Mouse (Mus musculus) hindbrain, embryonic 10.5 days (tissue): Measurements from ENCODE around the gene Mmp28. TPM values are rescaled to one million over a fixed set of nuclear protein-coding genes. Genes with fewer than 3 reads are reported as not detected.

Experiments
- DNase-seq: peaks from one replicate; pipeline ENCODE4 v3.0.0-alpha.2; 2017; ENCODE audit warnings: low spot score
- H3K27ac ChIP-seq: fragments of 300-500 bp; sonication (generic); 2 replicates; pipeline ENCODE4 v1.5.1; 2016; ENCODE audit warnings: mild to moderate bottlenecking, moderate library complexity
- H3K27me3 ChIP-seq: fragments of 300-500 bp; sonication (generic); 2 replicates; pipeline ENCODE4 v1.6.1; 2016; ENCODE audit warnings: mild to moderate bottlenecking; ENCODE audit not compliant: poor library complexity, insufficient read depth, severe bottlenecking
- H3K36me3 ChIP-seq: fragments of 300-500 bp; sonication (generic); 2 replicates; pipeline ENCODE4 v1.6.1; 2016; ENCODE audit warnings: mild to moderate bottlenecking, moderate library complexity
- H3K4me1 ChIP-seq: fragments of 300-500 bp; sonication (generic); replicated peaks from 2 replicates; pipeline ENCODE4 v1.6.1; 2016; ENCODE audit warnings: mild to moderate bottlenecking
- H3K4me3 ChIP-seq: fragments of 300-500 bp; sonication (generic); 2 replicates; pipeline ENCODE4 v1.5.1; 2016; ENCODE audit warnings: mild to moderate bottlenecking, moderate library complexity
- H3K9me3 ChIP-seq: fragments of 300-500 bp; sonication (generic); 2 replicates; pipeline ENCODE4 v1.6.1; 2016; ENCODE audit warnings: mild to moderate bottlenecking, moderate library complexity
- WGBS: fragments of 180-500 bp; shearing (Covaris S2); methylation state at CpG from one replicate; pipeline ENCODE4 v1.1.7; 2016; 5-methylcytosine and 5-hydroxymethylcytosine counted together
- polyA plus RNA-seq: library from polyadenylated mRNA; unstranded; fragments of >200 nt; fragmentation: Nextera tagmentation; extraction: Ambion mirVana; gene quantifications from 2 replicates; pipeline ENCODE4 v1.2.1, GENCODE M21; 2016

Mmp28 gene
- polyA plus RNA-seq, 1 experiment from 2014 or later: 1.3 TPM

DNA sequence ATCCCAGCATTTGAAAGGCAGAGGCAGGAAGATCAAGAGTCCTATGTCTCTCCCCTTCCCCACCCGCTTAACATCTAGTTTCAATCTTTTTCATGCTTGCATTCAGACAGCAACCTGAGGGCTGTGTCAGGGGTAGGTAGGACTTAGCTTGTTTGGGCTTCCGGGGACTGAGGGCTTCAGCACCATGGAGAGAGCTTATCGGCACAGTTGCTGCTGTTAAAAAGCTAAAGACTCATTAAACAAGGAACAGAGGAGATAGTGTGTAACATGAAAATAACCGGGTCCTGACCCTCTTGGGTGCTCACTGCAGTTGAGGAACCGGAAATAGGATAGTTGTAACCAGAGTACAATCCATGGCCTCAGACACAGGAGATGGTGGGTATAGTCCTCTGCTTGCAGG, 45.8 kb downstream of the Mmp28 start:
- peaks cover 13% of the 10 kb centered on the region for H3K4me1 ChIP-seq
- H3K4me3 ChIP-seq: no peak overlapping the region
- no peaks in the 10 kb centered on the region for H3K36me3 ChIP-seq
- H3K27me3 ChIP-seq: peaks cover 71% of the 10 kb centered on the region
- 16% methylated on average over 5 of the region's 5 CpGs for WGBS
- DNase-seq: peak; percentile 69
- no peak overlapping the region for H3K27ac ChIP-seq
- H3K9me3 ChIP-seq: no peaks in the 10 kb centered on the region

DNA sequence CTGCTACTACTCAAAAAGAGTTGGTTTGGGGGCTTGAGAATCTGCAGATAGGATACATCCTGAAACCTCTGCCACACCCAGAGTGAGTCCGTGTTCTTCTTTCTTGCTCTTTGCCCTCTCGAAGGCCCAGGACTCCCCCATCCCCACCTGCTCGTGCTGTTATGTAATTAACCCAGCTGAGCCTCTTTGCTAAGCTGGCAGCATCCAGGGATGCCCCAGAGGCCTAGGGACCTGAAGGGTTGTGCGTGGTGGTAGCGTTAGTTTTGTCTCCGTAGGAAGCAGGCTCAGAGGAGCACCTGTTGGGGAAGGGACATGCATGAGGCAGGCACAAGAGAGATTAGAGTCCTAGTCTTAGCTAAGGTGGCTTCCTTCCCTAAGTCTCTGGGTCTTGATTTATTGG, 52.4 kb downstream of the Mmp28 start:
- Histone ChIP-seq H3K36me3 (no peaks in the 10 kb centered on the region), H3K27ac (no peak overlapping the region), H3K9me3 (no peaks in the 10 kb centered on the region), H3K4me1 (peaks cover 28% of the 10 kb centered on the region), H3K4me3 (peak overlapping the region; percentile 85), H3K27me3 (peaks cover 23% of the 10 kb centered on the region)
- 29% methylated on average over 6 of the region's 6 CpGs for WGBS
- no peak for DNase-seq

DNA sequence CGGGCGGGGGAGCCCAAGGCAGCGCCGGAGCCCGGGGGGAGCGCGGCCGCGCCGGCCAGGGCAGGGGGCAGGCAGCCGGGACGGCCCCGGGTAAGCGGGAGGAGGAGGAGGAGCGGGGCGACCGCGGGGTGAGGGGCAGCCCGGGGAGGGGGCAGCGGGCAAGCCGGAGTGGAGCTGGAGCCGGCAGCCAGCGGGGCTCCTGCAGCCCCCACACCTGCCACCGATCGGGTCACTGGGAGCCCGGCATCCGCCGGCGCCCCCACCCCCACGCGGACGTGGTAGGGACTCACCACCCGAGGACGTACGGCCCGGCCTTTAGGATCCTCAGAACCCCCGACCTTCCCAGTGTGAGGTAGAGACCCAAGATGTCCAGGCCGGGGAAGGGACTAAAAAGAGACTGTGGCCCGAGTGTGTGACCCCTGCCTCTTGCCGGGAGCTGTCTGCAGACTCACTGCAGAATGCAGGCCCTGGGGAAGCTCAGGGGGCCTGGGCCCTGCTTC, 53.0 kb downstream of the Mmp28 start:
- WGBS: under 1% methylated on average over 39 of the region's 40 CpGs
- Histone ChIP-seq H3K4me1 (peaks cover 28% of the 10 kb centered on the region), H3K27me3 (peaks cover 23% of the 10 kb centered on the region), H3K27ac (peak overlapping the region; percentile 93), H3K4me3 (peak overlapping the region; percentile 85), H3K36me3 (no peaks in the 10 kb centered on the region), H3K9me3 (no peaks in the 10 kb centered on the region)
- DNase-seq: peak; percentile 35

DNA sequence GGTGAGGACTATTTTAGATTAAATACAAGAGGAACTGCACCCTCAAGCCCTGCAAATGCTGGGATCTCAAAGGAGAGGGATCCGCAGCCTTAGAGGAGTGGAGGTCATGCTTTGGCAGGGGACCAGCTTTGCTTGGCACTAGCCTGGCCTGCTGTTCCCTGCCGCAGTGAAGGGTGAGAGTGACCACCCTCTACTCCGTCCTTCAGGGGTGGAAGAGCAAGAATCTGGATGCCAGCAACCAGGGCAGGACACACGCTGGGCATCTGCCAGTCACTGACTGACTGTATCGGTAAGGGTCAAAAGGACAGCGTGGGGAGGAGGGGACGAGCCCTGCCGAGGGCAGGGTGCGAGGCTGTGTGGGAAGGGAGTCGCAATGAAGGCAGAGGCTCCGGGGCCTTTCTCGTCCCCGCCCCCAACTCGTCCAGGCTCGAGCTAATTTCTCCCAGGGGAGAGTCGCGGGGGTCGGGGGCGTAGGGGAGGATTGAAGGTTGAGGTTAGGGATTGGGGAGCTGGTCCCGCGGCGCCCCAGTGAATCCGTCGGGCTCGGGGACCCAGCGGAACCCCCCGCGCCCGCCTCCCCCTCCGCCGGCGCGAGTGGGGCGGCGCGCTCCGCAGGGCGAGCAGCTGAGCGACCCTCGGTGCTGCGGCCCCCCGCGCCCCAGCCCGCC, 53.6 kb downstream of the Mmp28 start, which contains the start of gene Rasl10b:
TSS of gene Rasl10b (plus strand) at position 51 of the 668 bp plus-strand sequence.
- Histone ChIP-seq H3K36me3 (peaks cover 6% of the 10 kb centered on the region), H3K9me3 (no peaks in the 10 kb centered on the region), H3K4me1 (peaks cover 28% of the 10 kb centered on the region), H3K27me3 (peaks cover 23% of the 10 kb centered on the region), H3K27ac (peak within 1 kb of the TSS; percentile 93), H3K4me3 (peak within 1 kb of the TSS; percentile 85)
- WGBS: 1% methylated on average over 41 of the region's 44 CpGs
- DNase-seq: peak; percentile 60

DNA sequence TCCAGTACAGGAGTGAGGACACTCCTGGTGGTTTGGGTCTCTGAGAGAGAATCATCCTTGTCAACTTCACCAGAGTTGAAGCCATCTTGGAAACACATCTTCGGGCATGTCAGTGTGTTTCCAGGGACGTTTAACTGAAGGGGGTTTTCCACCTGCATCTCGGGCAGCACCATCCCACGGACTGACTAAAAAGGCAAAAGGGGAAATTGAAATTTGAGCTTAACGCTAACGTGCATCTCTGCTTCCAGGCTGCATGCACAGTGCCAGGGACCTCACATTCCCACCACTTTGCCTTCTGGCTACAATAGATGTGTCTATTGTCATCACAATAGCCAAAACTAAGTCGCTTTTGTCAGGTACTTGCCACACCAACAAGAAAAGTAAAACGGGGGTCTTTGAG, 54.6 kb downstream of the Mmp28 start:
- no peak for DNase-seq
- WGBS: 36% methylated on average over 8 of the region's 8 CpGs

DNA sequence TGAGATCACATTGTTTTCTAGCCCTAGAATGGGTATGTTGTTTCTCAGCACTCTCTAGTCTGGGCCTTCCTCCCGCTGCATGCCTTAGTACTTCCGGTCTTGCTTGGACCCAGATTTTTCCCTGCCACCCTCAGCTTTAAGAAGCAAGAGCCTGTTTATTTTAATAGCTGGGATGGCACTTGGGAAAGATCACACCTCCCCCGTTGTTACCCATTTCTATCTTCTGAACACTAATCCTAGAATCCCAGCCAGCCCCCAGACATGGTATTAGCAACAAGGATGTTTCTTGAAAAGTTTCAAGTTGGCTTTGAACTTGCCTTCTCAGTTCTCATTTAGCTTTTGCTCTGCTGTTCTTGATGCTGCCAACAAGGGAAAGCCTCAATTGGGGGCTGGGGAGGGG, 56.5 kb downstream of the Mmp28 start:
- Histone ChIP-seq H3K36me3 (peaks cover 32% of the 10 kb centered on the region), H3K4me3 (no peak overlapping the region), H3K4me1 (peaks cover 24% of the 10 kb centered on the region), H3K9me3 (no peaks in the 10 kb centered on the region), H3K27me3 (peaks cover 7% of the 10 kb centered on the region; the same call in 1 of the 2 replicates), H3K27ac (no peak overlapping the region)
- DNase-seq: no peak
- WGBS: 70% methylated on average over 3 of the region's 3 CpGs

More for the DNA sequence above, 54.6 kb downstream of the Mmp28 start:
- H3K4me1 ChIP-seq: peaks cover 28% of the 10 kb centered on the region
- peaks cover 21% of the 10 kb centered on the region for H3K27me3 ChIP-seq
- H3K9me3 ChIP-seq: no peaks in the 10 kb centered on the region
- H3K4me3 ChIP-seq: no peak overlapping the region
- H3K27ac ChIP-seq: no peak overlapping the region
- peaks cover 15% of the 10 kb centered on the region for H3K36me3 ChIP-seq

DNA sequence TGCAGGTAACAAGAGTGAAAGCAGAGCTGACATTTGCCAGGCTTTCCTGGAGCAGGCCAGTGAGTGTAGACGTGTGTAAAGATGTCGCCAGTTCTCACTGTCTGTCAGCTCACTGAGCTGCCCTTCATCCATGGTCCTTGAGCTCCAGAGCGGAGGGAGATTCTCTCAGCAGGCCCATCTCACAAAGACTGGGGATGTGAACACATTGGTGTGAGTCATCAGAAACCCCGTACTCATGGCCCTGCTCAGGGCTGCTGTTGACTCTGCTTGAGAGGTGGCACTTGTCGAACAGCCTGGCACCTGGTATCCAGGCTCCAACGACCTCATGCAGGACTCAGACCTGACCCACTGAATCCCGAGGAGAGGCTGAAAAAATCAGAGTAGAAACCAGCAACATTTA, 59.1 kb downstream of the Mmp28 start:
- H3K4me1 ChIP-seq: peaks cover 4% of the 10 kb centered on the region
- 85% methylated on average over 7 of the region's 7 CpGs for WGBS

DNA sequence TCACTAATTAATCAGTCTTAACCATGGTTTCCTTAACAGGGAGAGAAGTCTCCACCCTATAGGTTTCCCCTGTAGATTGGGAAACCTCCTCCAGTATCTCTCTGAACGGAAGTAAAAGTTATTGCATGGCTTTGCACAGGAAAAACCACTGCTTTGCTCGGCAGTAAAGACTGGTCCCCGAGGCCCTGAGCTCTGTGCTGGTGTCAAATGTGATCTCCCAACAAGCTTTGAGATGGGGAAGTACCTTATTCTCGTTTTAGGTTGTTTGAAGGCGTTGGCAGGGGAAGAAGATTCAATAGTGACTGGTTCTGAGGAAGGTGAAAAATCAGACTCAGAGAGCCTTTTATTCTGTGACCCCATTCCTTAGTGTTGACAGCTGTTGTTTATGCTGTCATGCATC, 64.1 kb downstream of the Mmp28 start:
- Histone ChIP-seq H3K27ac (no peak overlapping the region), H3K4me3 (no peak overlapping the region), H3K9me3 (no peaks in the 10 kb centered on the region), H3K36me3 (peaks cover 75% of the 10 kb centered on the region), H3K27me3 (no peaks in the 10 kb centered on the region), H3K4me1 (peaks cover 18% of the 10 kb centered on the region)
- WGBS: 80% methylated on average over 5 of the region's 5 CpGs
- no peak for DNase-seq

More for the DNA sequence above, 59.1 kb downstream of the Mmp28 start:
- Histone ChIP-seq H3K36me3 (peaks cover 54% of the 10 kb centered on the region), H3K27me3 (no peaks in the 10 kb centered on the region), H3K4me3 (no peak overlapping the region), H3K9me3 (no peaks in the 10 kb centered on the region), H3K27ac (no peak overlapping the region)
- no peak for DNase-seq

DNA sequence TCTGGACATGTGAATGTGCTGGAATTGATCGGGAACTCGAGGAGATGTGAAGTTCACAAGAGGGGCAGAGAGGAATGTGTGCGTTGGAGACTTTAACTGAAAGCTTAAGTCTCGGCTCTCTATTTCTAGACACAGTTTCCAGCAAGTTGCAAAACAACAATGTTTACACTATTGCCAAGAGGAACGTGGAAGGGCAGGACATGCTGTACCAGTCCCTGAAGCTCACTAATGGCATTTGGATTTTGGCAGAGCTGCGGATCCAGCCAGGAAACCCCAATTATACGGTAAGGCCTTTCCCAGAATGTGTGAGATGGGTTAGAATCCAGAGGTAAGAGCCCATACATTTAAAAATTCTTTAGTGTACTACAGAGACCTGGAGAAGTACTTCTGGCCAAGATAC, 65.2 kb downstream of the Mmp28 start:
- DNase-seq: no peak
- Histone ChIP-seq H3K4me1 (peaks cover 18% of the 10 kb centered on the region), H3K27me3 (no peaks in the 10 kb centered on the region), H3K9me3 (no peaks in the 10 kb centered on the region), H3K27ac (no peak overlapping the region), H3K36me3 (peaks cover 75% of the 10 kb centered on the region), H3K4me3 (no peak overlapping the region)
- 89% methylated on average over 7 of the region's 7 CpGs for WGBS

DNA sequence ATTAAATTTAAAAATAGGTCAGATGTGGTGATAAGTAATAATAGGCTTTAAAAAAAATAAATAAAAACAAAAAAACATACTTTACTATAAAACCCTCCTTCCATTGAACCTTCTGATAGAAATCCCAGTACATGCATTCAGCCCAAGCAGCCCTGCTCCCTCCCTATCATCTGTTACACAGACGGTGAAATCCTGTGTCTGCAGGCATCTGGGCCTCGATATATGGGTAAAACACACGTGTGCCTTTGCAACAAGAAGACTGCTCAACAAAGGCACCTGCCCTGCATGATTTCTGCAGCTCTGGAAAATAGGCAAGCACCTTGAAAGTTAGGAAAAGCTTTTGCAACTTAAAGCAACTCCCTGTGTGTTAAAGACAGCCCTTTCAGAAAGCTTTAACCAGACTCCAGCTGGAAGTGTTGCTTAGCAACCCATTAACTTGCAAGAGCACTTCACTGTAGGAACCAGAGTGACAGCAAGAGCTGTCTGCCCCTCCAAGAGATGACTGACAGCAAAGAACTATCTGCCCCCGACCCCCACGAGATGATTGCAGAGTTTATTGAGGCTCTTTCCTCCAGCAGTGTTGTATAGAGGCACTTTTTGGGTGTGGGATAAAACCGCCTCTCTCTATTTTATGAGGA, 68.0 kb downstream of the Mmp28 start:
- H3K27me3 ChIP-seq: no peaks in the 10 kb centered on the region
- H3K4me3 ChIP-seq: no peak overlapping the region
- DNase-seq: peak; percentile 35
- H3K36me3 ChIP-seq: peaks cover 80% of the 10 kb centered on the region
- H3K4me1 ChIP-seq: peaks cover 18% of the 10 kb centered on the region
- no peak overlapping the region for H3K27ac ChIP-seq
- no peaks in the 10 kb centered on the region for H3K9me3 ChIP-seq
- WGBS: 30% methylated on average over 6 of the region's 6 CpGs

DNA sequence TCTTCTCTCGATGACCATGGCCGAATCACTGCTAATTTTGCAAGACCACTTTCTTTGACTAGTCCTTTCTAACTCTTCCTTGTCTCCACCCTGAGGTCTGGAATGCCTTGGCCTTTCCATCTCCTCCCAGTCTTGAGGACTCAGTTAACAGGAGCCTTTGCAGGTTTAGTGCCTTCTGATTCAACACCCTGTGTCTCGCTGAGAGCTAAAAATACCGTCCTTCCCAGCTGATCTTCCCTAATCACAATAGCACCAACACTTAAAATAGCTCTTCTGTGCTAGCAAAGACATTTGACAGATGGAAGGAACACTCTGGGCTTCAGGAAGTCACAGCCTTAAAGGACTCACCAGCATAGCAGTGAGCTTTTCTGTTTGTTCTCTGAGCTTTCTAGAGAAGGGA, 69.8 kb downstream of the Mmp28 start:
- no peak for DNase-seq
- Histone ChIP-seq H3K4me3 (no peak overlapping the region), H3K27ac (no peak overlapping the region), H3K27me3 (no peaks in the 10 kb centered on the region), H3K36me3 (peaks cover 73% of the 10 kb centered on the region), H3K9me3 (no peaks in the 10 kb centered on the region), H3K4me1 (peaks cover 18% of the 10 kb centered on the region)
- 89% methylated on average over 4 of the region's 4 CpGs for WGBS
